Mouse (Mus musculus) bone marrow macrophage, adult 2 months (primary cell): Measurements from ENCODE around the gene Gm4305.
"Not testable (repeated sequence)": the region's sequence is repeated elsewhere in the genome, so short reads cannot be mapped to it uniquely, and the experiment has no call there.

Experiments used
- CTCF ChIP-seq: IDR thresholded peaks from 2 replicates; pipeline ENCODE4 v1.5.1; 2012; ENCODE audit warnings: low read depth, mild to moderate bottlenecking, low read length, moderate library complexity
- POLR2A ChIP-seq: IDR thresholded peaks from 2 replicates; pipeline ENCODE4 v1.6.1; 2012; ENCODE audit warnings: mild to moderate bottlenecking, low read depth, low read length, borderline replicate concordance

GRCm38 (mm10) chr10:100345672-100346071 lies 5.2 kb upstream of the Gm4305 start, which contains the start of gene Gm4303:
- TF ChIP-seq CTCF, POLR2A: not testable (repeated sequence)
